Mouse (Mus musculus) brain, embryonic 18.5 days (tissue): Measurements from ENCODE around the gene Mcrip2.
A peak's percentile ranks its signal among the peaks of the same experiment; 100 is the strongest.
"Not testable (repeated sequence)": the region's sequence is repeated elsewhere in the genome, so short reads cannot be mapped to it uniquely, and the experiment has no call there.

Experiments used
- DNase-seq: peaks from one replicate; pipeline ENCODE4 v3.0.0-alpha.2; 2012; ENCODE audit warnings: low read depth, low spot score

Gene Mcrip2

GRCm38 (mm10) chr17:25880913-25881641 lies 12.5 kb upstream of the Mcrip2 start:
- no peak for DNase-seq

- no peak for DNase-seq
These were observed 11.8 kb upstream of the Mcrip2 start, which contains the start of gene Wfikkn1 for GRCm38 (mm10) chr17:25880196-25880910. Gene Wfikkn1, minus strand, starts transcription at chr17:25880858.

GRCm38 (mm10) chr17:25879750-25880149 lies 11.2 kb upstream of the Mcrip2 start:
- DNase-seq: no peak

GRCm38 (mm10) chr17:25879261-25879660 lies 10.7 kb upstream of the Mcrip2 start:
- DNase-seq: no peak

- no peak for DNase-seq
These were observed 10.1 kb upstream of the Mcrip2 start for GRCm38 (mm10) chr17:25878611-25879180.

GRCm38 (mm10) chr17:25877741-25878610 lies 9.4 kb upstream of the Mcrip2 start:
- DNase-seq: no peak

GRCm38 (mm10) chr17:25877025-25877424 lies 8.5 kb upstream of the Mcrip2 start:
- DNase-seq: no peak

- DNase-seq: no peak
These were observed 7.9 kb upstream of the Mcrip2 start for GRCm38 (mm10) chr17:25876347-25876915.

- peak; percentile 77 for DNase-seq
These were observed 6.9 kb upstream of the Mcrip2 start for GRCm38 (mm10) chr17:25875171-25876136.

GRCm38 (mm10) chr17:25874721-25875170 lies 6.2 kb upstream of the Mcrip2 start, which contains the start of gene Mettl26:
Gene Mettl26, plus strand, starts transcription at chr17:25875074.
- DNase-seq: peak; percentile 87

- DNase-seq: no peak
These were observed 5.7 kb upstream of the Mcrip2 start for GRCm38 (mm10) chr17:25874148-25874720.

- no peak for DNase-seq
These were observed 5.0 kb upstream of the Mcrip2 start for GRCm38 (mm10) chr17:25873405-25874147.

GRCm38 (mm10) chr17:25872676-25873075 lies 4.1 kb upstream of the Mcrip2 start:
- DNase-seq: no peak

GRCm38 (mm10) chr17:25871566-25871965 lies 3.0 kb upstream of the Mcrip2 start:
- DNase-seq: not testable (repeated sequence)

- no peak for DNase-seq
These were observed 1.4 kb upstream of the Mcrip2 start for GRCm38 (mm10) chr17:25869954-25870353.

GRCm38 (mm10) chr17:25869498-25869897 lies 934 bp upstream of the Mcrip2 start:
- DNase-seq: no peak

GRCm38 (mm10) chr17:25867836-25868600 lies 546 bp downstream of the Mcrip2 start:
- no peak for DNase-seq

GRCm38 (mm10) chr17:25867509-25867835 lies 1.1 kb downstream of the Mcrip2 start:
- no peak for DNase-seq
